Mouse (Mus musculus) midbrain, embryonic 13.5 days (tissue): Measurements from ENCODE around the gene Dop1a. TPM values are rescaled to one million over a fixed set of nuclear protein-coding genes. Genes with fewer than 3 reads are reported as not detected.
"Not testable (repeated sequence)": the region's sequence is repeated elsewhere in the genome, so short reads cannot be mapped to it uniquely, and the experiment has no call there.

ENCODE experiments used
- ATAC-seq: fragments of 200-750 bp; cut with Nextera tagmentation; 2 replicates; pipeline ENCODE4 v1.8.0; 2017; ENCODE audit warnings: mild to moderate bottlenecking, moderate TSS enrichment, moderate library complexity
- H3K27ac ChIP-seq: fragments of 300-500 bp; sonication (generic); 2 replicates; pipeline ENCODE4 v1.5.1; 2015; ENCODE audit warnings: inconsistent platforms, mild to moderate bottlenecking, moderate library complexity
- H3K27me3 ChIP-seq: fragments of 300-500 bp; sonication (generic); 2 replicates; pipeline ENCODE4 v1.6.1; 2015; ENCODE audit warnings: mild to moderate bottlenecking, inconsistent platforms
- H3K36me3 ChIP-seq: fragments of 300-500 bp; sonication (generic); 2 replicates; pipeline ENCODE4 v1.6.1; 2015; ENCODE audit warnings: mild to moderate bottlenecking, inconsistent platforms
- H3K4me1 ChIP-seq: fragments of 300-500 bp; sonication (generic); replicated peaks from 2 replicates; pipeline ENCODE4 v1.6.1; 2015; ENCODE audit warnings: inconsistent platforms
- H3K4me2 ChIP-seq: fragments of 300-500 bp; sonication (generic); replicated peaks from 2 replicates; pipeline ENCODE4 v1.6.1; 2015; ENCODE audit warnings: moderate library complexity, mild to moderate bottlenecking, inconsistent platforms
- H3K4me3 ChIP-seq: fragments of 300-500 bp; sonication (generic); replicated peaks from 2 replicates; pipeline ENCODE4 v1.5.1; 2015; ENCODE audit warnings: mild to moderate bottlenecking, inconsistent platforms
- H3K9ac ChIP-seq: fragments of 300-500 bp; sonication (generic); replicated peaks from 2 replicates; pipeline ENCODE4 v1.6.1; 2015; ENCODE audit warnings: mild to moderate bottlenecking, inconsistent platforms
- H3K9me3 ChIP-seq: fragments of 300-500 bp; sonication (generic); 2 replicates; pipeline ENCODE4 v1.6.1; 2016; ENCODE audit warnings: mild to moderate bottlenecking, inconsistent platforms
- WGBS: fragments of 180-500 bp; shearing (Covaris S2); methylation state at CpG from one replicate; pipeline ENCODE4 v1.1.7; 2015; 5-methylcytosine and 5-hydroxymethylcytosine counted together
- polyA plus RNA-seq: library from polyadenylated mRNA; unstranded; fragments of >200 nt; fragmentation: Nextera tagmentation; extraction: Ambion mirVana; gene quantifications from 2 replicates; pipeline ENCODE4 v1.2.1, GENCODE M21; 2015

Gene Dop1a
- polyA plus RNA-seq, 1 experiment from 2014 or later = 32.1 TPM

DNA sequence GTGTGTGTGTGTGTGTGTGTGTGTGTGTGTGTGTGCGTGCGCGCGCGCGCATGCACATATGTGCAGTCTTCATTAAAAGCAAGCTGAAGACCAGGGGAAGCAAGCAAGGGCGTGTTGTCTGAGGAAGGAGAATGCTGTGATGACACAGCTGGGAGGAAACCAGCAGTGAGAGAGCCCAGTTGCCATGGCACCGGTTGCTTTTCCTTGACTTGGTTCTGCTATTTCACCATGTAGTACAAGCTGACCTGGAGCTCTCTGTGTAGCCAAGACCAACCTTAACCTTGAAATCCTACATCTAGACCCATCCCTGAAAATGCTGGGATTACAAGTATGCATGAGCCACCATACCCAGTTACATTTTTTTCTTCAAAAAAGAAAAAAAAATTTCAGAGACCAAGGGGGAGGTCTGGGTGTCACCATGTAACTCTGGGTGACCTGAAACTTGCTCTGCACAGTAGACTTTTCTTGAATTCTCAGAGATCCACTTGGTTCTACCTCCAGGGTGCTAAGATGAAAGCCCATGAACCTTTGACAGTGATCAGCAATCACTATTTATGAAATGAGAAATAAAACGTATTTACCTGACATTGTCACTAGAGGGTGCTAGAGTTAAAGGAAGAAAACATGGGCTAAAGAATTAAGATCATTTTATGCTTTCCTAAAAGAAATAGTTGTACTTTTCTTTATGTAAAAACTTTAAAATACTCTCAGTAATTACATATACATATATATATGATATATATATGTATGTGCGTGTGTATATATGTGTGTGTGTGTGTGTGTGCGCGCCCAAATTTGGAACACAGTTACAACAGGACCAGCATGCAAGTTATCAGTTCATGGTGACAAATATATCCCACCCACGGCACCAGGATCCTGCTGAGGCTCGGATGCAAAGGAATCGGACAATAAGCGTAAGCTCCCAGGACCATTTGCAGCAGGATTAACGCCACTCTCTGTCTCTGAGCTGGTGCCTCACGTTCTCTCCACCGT lies 126.0 kb downstream of the Dop1a start:
- peak; percentile 59; the same call in 1 of the 2 replicates for ATAC-seq
- Histone ChIP-seq H3K36me3 (no peaks in the 10 kb centered on the region), H3K4me3 (no peak overlapping the region)

DNA sequence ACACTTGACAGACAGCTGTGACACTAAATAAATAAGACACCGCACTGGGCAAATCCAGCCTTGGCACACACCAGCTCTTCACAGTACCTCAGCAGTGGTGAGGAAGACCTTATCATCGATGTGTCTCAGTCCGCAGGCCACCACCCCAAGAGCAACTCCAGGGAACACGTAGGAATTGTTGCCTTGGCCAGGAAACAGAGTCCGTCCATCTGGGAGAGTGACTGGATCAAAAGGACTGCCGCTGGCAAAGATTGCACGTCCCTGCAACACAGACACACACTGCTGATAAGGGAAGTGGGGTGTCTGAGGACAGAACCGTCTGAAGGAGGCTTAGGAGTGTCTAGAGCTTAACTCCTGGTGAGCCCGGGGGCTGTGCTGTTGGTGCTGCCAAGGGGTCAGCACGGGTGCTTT lies 127.4 kb downstream of the Dop1a start:
- not testable (repeated sequence) for H3K9ac ChIP-seq, H3K4me3 ChIP-seq, H3K9me3 ChIP-seq, H3K27ac ChIP-seq, H3K4me2 ChIP-seq, H3K4me1 ChIP-seq, H3K27me3 ChIP-seq, H3K36me3 ChIP-seq
- 0 out of 2 replicates have a peak, but pooled peaks have one; percentile 44 for ATAC-seq
- WGBS = 76% methylated on average over 10 of the region's 10 CpGs

More for the DNA sequence above, 126.0 kb downstream of the Dop1a start:
- no peaks in the 10 kb centered on the region for H3K4me1 ChIP-seq
- H3K27me3 ChIP-seq = no peaks in the 10 kb centered on the region
- no peak overlapping the region for H3K27ac ChIP-seq
- H3K9ac ChIP-seq = no peak overlapping the region
- 67% methylated on average over 19 of the region's 19 CpGs for WGBS
- no peak overlapping the region for H3K4me2 ChIP-seq
- no peaks in the 10 kb centered on the region for H3K9me3 ChIP-seq

DNA sequence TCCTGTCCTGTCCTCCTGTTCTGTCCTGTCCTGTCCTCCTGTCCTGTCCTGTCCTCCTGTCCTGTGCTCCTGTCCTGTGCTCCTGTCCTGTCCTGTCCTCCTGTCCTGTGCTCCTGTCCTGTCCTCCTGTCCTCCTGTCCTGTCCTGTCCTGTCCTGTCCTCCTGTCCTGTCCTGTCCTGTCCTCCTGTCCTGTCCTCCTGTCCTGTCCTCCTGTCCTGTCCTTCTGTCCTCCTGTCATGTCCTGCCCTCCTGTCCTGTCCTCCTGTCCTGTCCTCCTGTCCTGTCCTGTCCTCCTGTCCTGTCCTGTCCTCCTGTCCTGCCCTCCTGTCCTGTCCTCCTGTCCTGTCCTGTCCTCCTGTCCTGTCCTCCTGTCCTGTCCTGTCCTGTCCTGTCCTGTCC lies 130.0 kb downstream of the Dop1a start:
- H3K4me2 ChIP-seq, ATAC-seq: not testable (repeated sequence)

DNA sequence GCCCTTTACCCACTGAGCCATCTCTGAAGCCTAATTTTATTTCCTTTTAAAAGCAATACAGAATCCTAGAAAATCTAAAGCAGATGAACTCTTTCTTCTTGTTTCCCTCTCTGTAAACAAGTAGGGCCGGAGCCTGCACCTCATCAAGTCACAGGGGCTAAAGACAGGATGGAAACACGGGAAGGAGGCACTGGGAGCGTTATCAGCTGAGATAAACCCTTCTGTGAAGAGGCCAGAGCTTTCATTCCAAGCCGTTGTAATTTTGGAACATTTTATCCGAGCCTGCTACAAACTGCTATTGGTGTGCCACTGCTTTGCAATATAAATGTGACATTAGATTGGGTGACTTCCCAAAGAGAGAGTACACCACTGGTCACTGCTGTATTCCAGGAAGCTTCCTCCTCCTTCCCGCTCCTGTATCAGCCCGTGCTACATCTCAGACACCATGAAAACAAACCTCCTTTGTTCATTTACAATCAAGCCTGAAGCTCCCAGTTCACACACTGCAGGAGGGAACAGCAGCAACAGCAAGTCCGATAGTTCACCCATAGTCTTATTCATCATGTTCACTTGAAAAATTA lies 132.9 kb downstream of the Dop1a start:
- no peaks in the 10 kb centered on the region for H3K4me1 ChIP-seq
- no peak overlapping the region for H3K9ac ChIP-seq
- no peak overlapping the region for H3K4me2 ChIP-seq
- no peak for ATAC-seq
- no peaks in the 10 kb centered on the region for H3K27me3 ChIP-seq
- H3K9me3 ChIP-seq = no peaks in the 10 kb centered on the region
- H3K27ac ChIP-seq = no peak overlapping the region
- H3K36me3 ChIP-seq = no peaks in the 10 kb centered on the region
- WGBS = 66% methylated on average over 8 of the region's 8 CpGs
- no peak overlapping the region for H3K4me3 ChIP-seq

More for the DNA sequence above, 130.0 kb downstream of the Dop1a start:
- H3K4me1 ChIP-seq, H3K4me3 ChIP-seq, H3K36me3 ChIP-seq, H3K9ac ChIP-seq, H3K27me3 ChIP-seq, H3K9me3 ChIP-seq, H3K27ac ChIP-seq: not testable (repeated sequence)

Other genes starting within 250 kb of the Dop1a start
- gene Ube2cbp, start 2.2 kb upstream of the Dop1a start, polyA plus RNA-seq = 7.4 and 7.8 TPM in 2 replicates
- gene Pgm3, start 104.7 kb downstream of the Dop1a start, polyA plus RNA-seq = 39.7 and 40.2 TPM in 2 replicates
- gene Rwdd2a, start 104.8 kb downstream of the Dop1a start, polyA plus RNA-seq = 6.8 and 7.1 TPM in 2 replicates
- gene Me1, start 228.8 kb downstream of the Dop1a start, polyA plus RNA-seq = 18.7 and 20.1 TPM in 2 replicates